Mouse (Mus musculus): ENCODE measurements around the gene Tkfc. TPM values are rescaled to one million over a fixed set of nuclear protein-coding genes. Genes with fewer than 3 reads are reported as not detected.

Tkfc gene
- polyA plus RNA-seq, 1 experiment from 2014 or later = 25.4 TPM

DNA sequence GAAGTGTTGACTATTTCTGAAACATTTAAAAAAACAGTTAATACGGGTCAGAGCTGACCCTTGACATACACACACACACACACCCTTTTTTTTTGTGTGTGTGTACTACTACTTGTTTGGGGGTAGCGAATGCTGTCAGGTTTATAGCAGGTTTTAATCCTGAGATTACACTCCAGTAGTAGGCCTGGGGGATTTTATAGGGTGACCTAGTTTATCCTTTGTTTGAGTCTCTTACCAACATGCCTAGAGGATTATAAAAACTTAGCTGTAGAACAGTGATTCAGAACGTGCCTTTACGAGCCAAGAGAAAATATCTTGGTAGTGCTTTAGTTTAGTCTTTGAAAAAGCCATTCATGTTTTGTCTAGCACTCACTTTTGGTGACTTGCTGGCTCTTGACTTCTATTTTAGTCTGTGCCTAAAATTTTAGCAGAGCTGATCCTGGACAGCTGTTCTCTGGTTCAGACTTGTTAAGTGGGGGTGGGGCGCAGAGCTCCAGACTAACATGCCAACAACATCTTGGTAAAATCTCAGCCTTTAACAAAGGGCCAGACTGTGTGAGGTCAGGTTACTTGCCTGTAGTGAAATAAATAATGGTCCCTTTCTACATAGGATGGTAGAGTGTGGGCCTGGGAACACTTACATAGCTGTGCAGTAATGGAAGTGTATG is 3.3 kb upstream of the Tkfc start:
- peaks cover 21% of the 10 kb centered on the region for H3K4me1 ChIP-seq (ENCODE audit: control insufficient read depth, insufficient read depth, low read length)
- H3K36me3 ChIP-seq (ENCODE audit: control insufficient read depth, insufficient read depth, low read length) = peaks cover 46% of the 10 kb centered on the region
- no peak overlapping the region for H3K4me2 ChIP-seq (ENCODE audit: low read length)
- 89% methylated on average over 5 of the region's 5 CpGs for WGBS
- no peak overlapping the region for H3K27ac ChIP-seq (ENCODE audit: low read length)
- no peak for ATAC-seq
- H3K4me3 ChIP-seq (ENCODE audit: low read depth, low read length) = no peak overlapping the region
- H3K9ac ChIP-seq (ENCODE audit: low read depth, low read length) = no peak overlapping the region
- H3K9me3 ChIP-seq (replicated peaks; ENCODE audit: control insufficient read depth, low read length, poor library complexity, severe bottlenecking) = no peaks in the 10 kb centered on the region
- H3K27me3 ChIP-seq (ENCODE audit: control insufficient read depth, insufficient read depth, low read depth, low read length) = no peaks in the 10 kb centered on the region

DNA sequence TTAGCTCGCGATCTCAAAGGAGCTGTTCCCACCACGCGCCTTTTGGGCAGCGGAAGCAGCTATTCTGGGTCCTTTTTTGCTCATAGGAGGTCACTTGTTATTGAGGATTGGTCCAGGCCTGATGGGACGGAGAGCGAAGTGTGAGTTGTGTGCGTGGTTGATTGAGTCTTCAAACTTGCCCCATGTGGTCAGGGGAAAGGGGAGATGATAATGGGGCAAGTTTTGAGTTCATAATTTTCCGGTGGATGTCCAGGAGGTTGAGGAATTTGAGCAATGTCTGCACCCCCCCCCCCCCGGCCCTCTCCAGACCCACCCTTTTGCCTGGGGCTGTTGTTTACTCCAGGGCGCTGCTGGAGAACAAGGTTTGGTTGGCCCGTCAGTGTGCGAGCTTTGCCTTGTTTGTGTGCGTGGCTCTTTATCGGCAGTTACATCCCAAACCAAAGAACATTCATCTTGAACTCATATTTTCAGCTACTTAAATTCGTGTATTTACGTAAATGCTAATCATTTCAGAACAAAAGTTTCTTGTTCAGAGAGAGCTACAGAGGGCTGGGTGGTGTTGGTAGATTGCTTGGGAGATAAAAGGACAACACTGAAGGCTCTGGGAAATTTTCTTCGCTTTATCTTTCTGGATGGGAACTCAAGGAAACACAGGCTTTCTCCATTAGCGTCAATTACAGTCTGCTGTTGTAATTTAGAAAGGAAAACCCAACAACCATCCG is 608 bp upstream of the Tkfc start:
- Histone ChIP-seq H3K9me3 (replicated peaks; ENCODE audit: control insufficient read depth, low read length, poor library complexity, severe bottlenecking) (no peaks in the 10 kb centered on the region), H3K27me3 (ENCODE audit: control insufficient read depth, insufficient read depth, low read depth, low read length) (no peaks in the 10 kb centered on the region), H3K4me2 (ENCODE audit: low read length) (peak overlapping the region; percentile 86), H3K27ac (ENCODE audit: low read length) (peak overlapping the region; percentile 90), H3K9ac (ENCODE audit: low read depth, low read length) (peak overlapping the region; percentile 96), H3K4me3 (ENCODE audit: low read depth, low read length) (peak overlapping the region; percentile 96), H3K4me1 (ENCODE audit: control insufficient read depth, insufficient read depth, low read length) (peaks cover 31% of the 10 kb centered on the region), H3K36me3 (ENCODE audit: control insufficient read depth, insufficient read depth, low read length) (peaks cover 29% of the 10 kb centered on the region)
- no peak; the same call in 1 of the 2 replicates for ATAC-seq
- WGBS = 7% methylated on average over 20 of the region's 20 CpGs

DNA sequence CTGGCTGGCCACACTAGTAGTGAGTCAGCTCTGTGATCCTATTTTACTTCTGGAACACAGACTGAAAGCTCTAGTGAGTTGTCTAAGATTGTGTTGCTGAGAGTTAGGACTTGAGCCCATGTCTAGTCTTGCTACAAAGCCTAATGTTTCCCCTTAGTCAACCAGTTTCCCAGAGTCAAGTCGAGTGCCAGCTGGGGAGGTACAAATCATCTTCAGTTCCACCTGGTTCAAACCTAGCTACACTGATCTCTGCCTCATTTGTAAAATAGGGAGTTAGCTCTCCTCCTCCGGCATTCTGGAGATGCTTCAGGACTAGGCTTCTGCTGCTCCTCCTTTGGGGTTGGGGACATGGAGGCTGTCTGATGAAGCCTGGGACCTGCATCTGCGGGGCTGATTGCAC is 920 bp downstream of the Tkfc start:
- no peaks in the 10 kb centered on the region for H3K27me3 ChIP-seq (ENCODE audit: control insufficient read depth, insufficient read depth, low read depth, low read length)
- H3K4me3 ChIP-seq (ENCODE audit: low read depth, low read length) = peak overlapping the region; percentile 96
- H3K9ac ChIP-seq (ENCODE audit: low read depth, low read length) = peak overlapping the region; percentile 96
- H3K4me2 ChIP-seq (ENCODE audit: low read length) = peak overlapping the region; percentile 61
- no peaks in the 10 kb centered on the region for H3K9me3 ChIP-seq (replicated peaks; ENCODE audit: control insufficient read depth, low read length, poor library complexity, severe bottlenecking)
- peak overlapping the region; percentile 90 for H3K27ac ChIP-seq (ENCODE audit: low read length)
- 59% methylated on average over 3 of the region's 3 CpGs for WGBS
- H3K4me1 ChIP-seq (ENCODE audit: control insufficient read depth, insufficient read depth, low read length) = peaks cover 31% of the 10 kb centered on the region
- peaks cover 17% of the 10 kb centered on the region for H3K36me3 ChIP-seq (ENCODE audit: control insufficient read depth, insufficient read depth, low read length)
- ATAC-seq = no peak

DNA sequence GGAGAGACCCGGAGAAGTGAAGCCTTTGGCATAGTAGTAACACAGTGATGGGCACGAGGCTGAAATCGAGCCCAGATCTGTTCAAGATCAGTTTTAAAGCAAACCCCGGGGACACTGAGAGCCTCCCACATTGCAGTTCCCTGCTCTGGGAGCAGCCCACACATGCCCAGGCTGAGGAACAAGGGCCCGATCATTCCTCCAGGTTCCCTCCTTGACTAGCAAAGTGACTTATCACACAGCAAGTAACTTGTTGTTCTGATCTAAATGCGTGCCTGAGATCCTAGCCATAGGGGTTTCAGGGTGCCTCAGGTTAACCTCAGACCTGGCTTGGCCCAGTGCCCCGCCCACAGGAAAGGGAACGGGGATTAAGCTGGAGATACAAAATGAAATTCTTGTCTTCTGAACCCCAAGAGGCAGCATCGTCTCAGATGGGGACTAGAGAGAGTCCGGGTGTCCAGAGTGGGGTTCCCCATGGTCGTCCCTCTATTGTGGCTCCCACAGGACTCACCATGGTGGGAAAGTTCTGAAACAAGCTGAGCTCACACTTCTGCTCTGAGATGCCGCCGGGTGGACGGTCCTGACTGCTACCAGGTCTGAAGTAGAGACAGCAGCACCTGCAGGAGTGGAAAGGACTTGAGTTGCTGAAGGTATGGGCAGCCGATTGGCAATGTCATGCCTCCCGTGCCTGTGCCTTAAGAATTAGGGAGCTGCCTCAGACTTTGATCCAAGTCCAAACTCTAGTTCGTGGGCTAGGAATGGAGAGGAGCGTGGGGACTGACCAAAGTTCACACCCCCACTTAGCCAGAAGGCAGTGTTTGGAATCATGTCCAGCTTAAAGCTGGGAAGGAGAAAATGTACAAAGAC is 1.6 kb downstream of the Tkfc start:
- Histone ChIP-seq H3K27me3 (ENCODE audit: control insufficient read depth, insufficient read depth, low read depth, low read length) (no peaks in the 10 kb centered on the region), H3K4me2 (ENCODE audit: low read length) (no peak overlapping the region), H3K9ac (ENCODE audit: low read depth, low read length) (no peak overlapping the region), H3K27ac (ENCODE audit: low read length) (peak overlapping the region; percentile 90; the same call in 1 of the 2 replicates), H3K4me1 (ENCODE audit: control insufficient read depth, insufficient read depth, low read length) (peaks cover 31% of the 10 kb centered on the region), H3K36me3 (ENCODE audit: control insufficient read depth, insufficient read depth, low read length) (peaks cover 14% of the 10 kb centered on the region), H3K9me3 (replicated peaks; ENCODE audit: control insufficient read depth, low read length, poor library complexity, severe bottlenecking) (no peaks in the 10 kb centered on the region), H3K4me3 (ENCODE audit: low read depth, low read length) (no peak overlapping the region)
- ATAC-seq = no peak
- WGBS = 86% methylated on average over 18 of the region's 18 CpGs

DNA sequence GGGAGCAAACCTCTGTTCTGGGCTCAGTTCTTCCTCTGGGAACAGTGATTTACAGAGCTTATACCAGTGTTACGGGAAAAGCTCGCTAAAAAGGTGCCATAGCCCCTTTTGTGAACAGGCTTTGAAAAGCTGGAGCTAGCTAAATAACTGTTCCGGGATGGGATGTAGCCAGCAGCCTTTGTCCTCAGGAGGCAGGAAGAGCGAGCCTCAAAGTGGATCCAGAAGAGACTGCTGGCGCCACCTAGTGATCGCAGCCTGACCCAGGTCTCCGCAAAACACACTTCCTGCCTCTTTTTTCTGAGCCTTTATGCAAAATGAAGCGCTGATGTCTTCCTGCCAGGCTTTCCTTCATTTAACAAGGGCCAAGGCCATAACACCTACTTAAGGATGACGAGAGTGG is 2.7 kb downstream of the Tkfc start:
- Histone ChIP-seq H3K4me1 (ENCODE audit: control insufficient read depth, insufficient read depth, low read length) (peaks cover 27% of the 10 kb centered on the region), H3K27ac (ENCODE audit: low read length) (peak overlapping the region; percentile 87), H3K4me2 (ENCODE audit: low read length) (peak overlapping the region; percentile 57), H3K9me3 (replicated peaks; ENCODE audit: control insufficient read depth, low read length, poor library complexity, severe bottlenecking) (no peaks in the 10 kb centered on the region), H3K4me3 (ENCODE audit: low read depth, low read length) (peak overlapping the region; percentile 28), H3K9ac (ENCODE audit: low read depth, low read length) (peak overlapping the region; percentile 69), H3K36me3 (ENCODE audit: control insufficient read depth, insufficient read depth, low read length) (peaks cover 3% of the 10 kb centered on the region), H3K27me3 (ENCODE audit: control insufficient read depth, insufficient read depth, low read depth, low read length) (no peaks in the 10 kb centered on the region)
- peak; percentile 63; the same call in 1 of the 2 replicates for ATAC-seq
- WGBS = 2% methylated on average over 9 of the region's 9 CpGs

DNA sequence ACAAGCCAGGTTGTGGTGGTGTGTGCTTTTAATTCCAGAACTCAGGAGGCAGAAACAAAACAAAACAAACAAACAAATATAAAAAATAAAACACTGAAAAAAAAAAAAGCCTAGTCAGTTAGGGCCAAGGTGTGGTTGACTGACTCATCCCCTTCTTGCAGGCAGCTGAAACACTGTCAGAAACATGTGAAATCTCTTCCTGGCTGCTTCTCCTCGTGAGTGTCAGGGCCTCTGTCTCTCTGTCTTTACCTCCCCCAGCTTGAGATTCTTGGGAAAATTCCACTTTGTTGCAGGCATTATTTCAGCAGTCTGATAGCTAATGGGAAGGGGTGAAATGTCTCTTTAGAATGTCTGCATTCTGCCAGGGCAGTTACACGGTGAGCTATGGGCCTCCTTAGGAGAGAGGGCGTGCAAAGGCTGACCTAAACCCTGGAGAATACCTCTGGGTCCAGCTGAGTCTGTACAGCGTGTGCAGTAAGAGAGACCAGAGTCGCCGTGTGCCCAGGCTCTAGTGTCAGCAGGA is 3.1 kb downstream of the Tkfc start:
- H3K4me3 ChIP-seq (ENCODE audit: low read depth, low read length) = peak overlapping the region; percentile 28
- peak overlapping the region; percentile 57 for H3K4me2 ChIP-seq (ENCODE audit: low read length)
- peak overlapping the region; percentile 69 for H3K9ac ChIP-seq (ENCODE audit: low read depth, low read length)
- H3K9me3 ChIP-seq (replicated peaks; ENCODE audit: control insufficient read depth, low read length, poor library complexity, severe bottlenecking) = no peaks in the 10 kb centered on the region
- peak overlapping the region; percentile 87 for H3K27ac ChIP-seq (ENCODE audit: low read length)
- WGBS = 2% methylated on average over 6 of the region's 6 CpGs
- H3K27me3 ChIP-seq (ENCODE audit: control insufficient read depth, insufficient read depth, low read depth, low read length) = no peaks in the 10 kb centered on the region
- H3K4me1 ChIP-seq (ENCODE audit: control insufficient read depth, insufficient read depth, low read length) = peaks cover 27% of the 10 kb centered on the region
- peaks cover 2% of the 10 kb centered on the region; the same call in 1 of the 2 replicates for H3K36me3 ChIP-seq (ENCODE audit: control insufficient read depth, insufficient read depth, low read length)
- ATAC-seq = peak; percentile 26; the same call in 1 of the 2 replicates

DNA sequence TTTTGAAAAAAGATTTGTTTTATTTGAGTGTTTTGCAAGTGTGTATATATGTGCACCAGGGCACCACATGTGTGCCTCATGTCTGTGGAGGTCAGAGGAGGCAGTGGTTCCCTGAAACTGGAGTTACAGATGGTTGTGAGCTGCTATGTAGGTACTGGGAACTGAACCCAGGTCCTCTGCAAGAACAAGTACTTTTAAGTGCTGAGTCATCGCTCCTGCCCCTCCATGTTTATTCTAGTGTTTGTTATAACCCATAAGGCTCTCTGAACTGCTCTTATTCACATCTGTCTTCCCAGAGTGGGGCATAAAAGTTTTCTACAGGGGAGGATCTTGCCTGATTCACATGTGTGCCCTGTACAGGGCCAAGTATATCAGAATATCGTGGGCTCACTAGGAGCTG is 5.8 kb downstream of the Tkfc start:
- peaks cover 13% of the 10 kb centered on the region for H3K4me1 ChIP-seq (ENCODE audit: control insufficient read depth, insufficient read depth, low read length)
- H3K9ac ChIP-seq (ENCODE audit: low read depth, low read length) = no peak overlapping the region
- H3K4me3 ChIP-seq (ENCODE audit: low read depth, low read length) = no peak overlapping the region
- no peaks in the 10 kb centered on the region for H3K27me3 ChIP-seq (ENCODE audit: control insufficient read depth, insufficient read depth, low read depth, low read length)
- H3K36me3 ChIP-seq (ENCODE audit: control insufficient read depth, insufficient read depth, low read length) = peaks cover 13% of the 10 kb centered on the region
- H3K4me2 ChIP-seq (ENCODE audit: low read length) = no peak overlapping the region
- no peak for ATAC-seq
- H3K27ac ChIP-seq (ENCODE audit: low read length) = no peak overlapping the region
- H3K9me3 ChIP-seq (replicated peaks; ENCODE audit: control insufficient read depth, low read length, poor library complexity, severe bottlenecking) = no peaks in the 10 kb centered on the region
- 94% methylated on average over 2 of the region's 2 CpGs for WGBS

DNA sequence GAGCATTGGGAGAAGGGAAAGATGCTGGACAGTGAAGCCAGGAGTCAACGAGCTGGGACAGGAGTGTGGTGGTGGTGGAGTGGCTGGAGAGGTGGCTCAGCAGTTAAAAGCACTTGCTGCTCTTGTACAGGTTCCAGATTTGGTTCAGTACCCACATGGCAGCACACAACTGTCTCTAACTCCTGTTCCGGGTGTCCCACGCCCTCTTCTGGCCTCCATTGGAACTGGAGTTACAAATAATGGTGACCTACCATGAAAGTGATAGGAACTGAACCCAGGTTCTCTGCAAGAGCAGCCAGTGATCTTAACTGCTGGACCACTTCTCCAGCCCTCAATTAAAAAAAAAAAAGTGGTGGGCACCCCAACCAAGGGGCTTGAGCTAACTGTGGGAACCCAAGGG is 7.3 kb downstream of the Tkfc start:
- H3K4me3 ChIP-seq (ENCODE audit: low read depth, low read length) = no peak overlapping the region
- H3K4me2 ChIP-seq (ENCODE audit: low read length) = no peak overlapping the region
- H3K4me1 ChIP-seq (ENCODE audit: control insufficient read depth, insufficient read depth, low read length) = peaks cover 5% of the 10 kb centered on the region
- H3K27me3 ChIP-seq (ENCODE audit: control insufficient read depth, insufficient read depth, low read depth, low read length) = no peaks in the 10 kb centered on the region
- H3K27ac ChIP-seq (ENCODE audit: low read length) = no peak overlapping the region
- no peak for ATAC-seq
- no peaks in the 10 kb centered on the region for H3K9me3 ChIP-seq (replicated peaks; ENCODE audit: control insufficient read depth, low read length, poor library complexity, severe bottlenecking)
- H3K9ac ChIP-seq (ENCODE audit: low read depth, low read length) = no peak overlapping the region
- H3K36me3 ChIP-seq (ENCODE audit: control insufficient read depth, insufficient read depth, low read length) = peaks cover 15% of the 10 kb centered on the region
- WGBS = 22% methylated on average over 3 of the region's 3 CpGs
